Mouse (Mus musculus) hindbrain, postnatal 0 days (tissue): ENCODE data around the gene Ttll10. TPM values are rescaled to one million over a fixed set of nuclear protein-coding genes. Genes with fewer than 3 reads are reported as not detected.

ENCODE experiments used
- ATAC-seq: fragments of 200-750 bp; cut with Nextera tagmentation; 2 replicates; pipeline ENCODE4 v1.8.0; 2017; ENCODE audit warnings: mild to moderate bottlenecking, moderate TSS enrichment, moderate library complexity
- DNase-seq: peaks from one replicate; pipeline ENCODE4 v3.0.0-alpha.2; 2015; ENCODE audit warnings: low spot score
- H3K27ac ChIP-seq: fragments of 300-500 bp; sonication (generic); 2 replicates; pipeline ENCODE4 v1.5.1; 2014; ENCODE audit warnings: mild to moderate bottlenecking
- H3K27me3 ChIP-seq: fragments of 300-500 bp; sonication (generic); 2 replicates; pipeline ENCODE4 v1.6.1; 2014; ENCODE audit warnings: low read length, mixed read lengths; ENCODE audit not compliant: insufficient read depth
- H3K36me3 ChIP-seq: fragments of 300-500 bp; sonication (generic); 2 replicates; pipeline ENCODE4 v1.6.1; 2014; ENCODE audit warnings: low read length, mixed read lengths; ENCODE audit not compliant: insufficient read depth
- H3K4me1 ChIP-seq: fragments of 300-500 bp; sonication (generic); 2 replicates; pipeline ENCODE4 v1.6.1; 2014; ENCODE audit warnings: antibody characterized with exemption, low read length, mixed read lengths; ENCODE audit not compliant: insufficient read depth
- H3K4me2 ChIP-seq: fragments of 300-500 bp; sonication (generic); 2 replicates; pipeline ENCODE4 v1.6.1; 2014; ENCODE audit warnings: low read depth, mild to moderate bottlenecking, low read length, moderate library complexity, mixed read lengths
- H3K4me3 ChIP-seq: fragments of 300-500 bp; sonication (generic); 2 replicates; pipeline ENCODE4 v1.5.1; 2014; ENCODE audit warnings: low read length
- H3K9ac ChIP-seq: fragments of 300-500 bp; sonication (generic); replicated peaks from 2 replicates; pipeline ENCODE4 v1.6.1; 2014; ENCODE audit warnings: mild to moderate bottlenecking, low read length, moderate library complexity, mixed read lengths
- H3K9me3 ChIP-seq: fragments of 300-500 bp; sonication (generic); 2 replicates; pipeline ENCODE4 v1.6.1; 2016; ENCODE audit warnings: low read length, mixed read lengths
- CTCF ChIP-seq: IDR thresholded peaks from 2 replicates; pipeline ENCODE4 v1.5.1; 2016; ENCODE audit warnings: antibody characterized with exemption, control low read depth, low read depth
- WGBS: fragments of 180-500 bp; shearing (Covaris S2); extraction: QIAGEN DNeasy Blood & Tissue Kit; methylation state at CpG from one replicate; pipeline ENCODE4 v1.1.7; 2014; 5-methylcytosine and 5-hydroxymethylcytosine counted together
- polyA plus RNA-seq: library from polyadenylated mRNA; unstranded; fragments of >200 nt; fragmentation: Nextera tagmentation; extraction: Ambion mirVana; gene quantifications from 2 replicates; pipeline ENCODE4 v1.2.1, GENCODE M21; 2015
- total RNA-seq: library from RNA; depleted of rRNA; stranded (reverse); fragments of >200 nt; gene quantifications from 2 replicates; pipeline ENCODE4 v1.2.3, GENCODE M21; 2014

Gene Ttll10
- total and polyA plus RNA-seq, 2 experiments from 2014 or later = 0.08 to 0.26 TPM

DNA sequence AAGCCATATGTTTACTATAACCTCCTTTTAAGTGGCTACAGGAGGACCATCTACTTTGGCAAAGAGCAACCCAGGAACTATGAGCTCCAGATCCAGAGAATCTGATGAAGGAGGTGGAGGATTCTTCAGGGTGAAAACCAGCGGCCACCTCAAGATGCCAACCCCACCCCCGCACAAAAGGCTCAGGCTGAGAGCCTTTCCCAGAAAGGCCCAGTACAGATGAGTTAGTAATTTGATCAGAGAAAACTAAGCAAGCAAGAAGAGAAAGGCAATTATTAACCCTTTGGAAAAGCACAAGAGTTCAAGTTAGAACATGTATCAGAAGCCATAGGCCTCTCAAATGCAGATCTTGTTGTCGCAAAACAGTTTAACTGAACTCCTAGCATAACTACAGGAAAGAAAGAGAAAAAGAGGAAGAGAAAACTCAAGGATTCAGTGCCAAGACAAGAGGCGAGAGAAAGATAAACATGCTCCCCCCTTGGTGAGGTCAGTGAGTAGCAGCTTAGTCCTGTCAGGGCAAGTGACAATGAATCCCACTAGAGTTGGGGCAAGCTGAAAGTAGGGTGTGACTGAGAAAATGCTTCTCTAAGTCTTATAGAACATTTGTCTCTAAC is 23.5 kb upstream of the Ttll10 start:
- TF ChIP-seq CTCF = no peak
- Histone ChIP-seq H3K27ac (no peak overlapping the region), H3K9me3 (no peaks in the 10 kb centered on the region), H3K4me3 (no peak overlapping the region), H3K27me3 (0 out of 2 replicates have a peak, but pooled peaks cover 4% of the 10 kb centered on the region), H3K4me2 (no peak overlapping the region), H3K4me1 (no peaks in the 10 kb centered on the region; the same call in 1 of the 2 replicates), H3K9ac (no peak overlapping the region), H3K36me3 (no peaks in the 10 kb centered on the region)
- DNase-seq = no peak
- 73% methylated on average over 4 of the region's 4 CpGs for WGBS
- no peak for ATAC-seq

DNA sequence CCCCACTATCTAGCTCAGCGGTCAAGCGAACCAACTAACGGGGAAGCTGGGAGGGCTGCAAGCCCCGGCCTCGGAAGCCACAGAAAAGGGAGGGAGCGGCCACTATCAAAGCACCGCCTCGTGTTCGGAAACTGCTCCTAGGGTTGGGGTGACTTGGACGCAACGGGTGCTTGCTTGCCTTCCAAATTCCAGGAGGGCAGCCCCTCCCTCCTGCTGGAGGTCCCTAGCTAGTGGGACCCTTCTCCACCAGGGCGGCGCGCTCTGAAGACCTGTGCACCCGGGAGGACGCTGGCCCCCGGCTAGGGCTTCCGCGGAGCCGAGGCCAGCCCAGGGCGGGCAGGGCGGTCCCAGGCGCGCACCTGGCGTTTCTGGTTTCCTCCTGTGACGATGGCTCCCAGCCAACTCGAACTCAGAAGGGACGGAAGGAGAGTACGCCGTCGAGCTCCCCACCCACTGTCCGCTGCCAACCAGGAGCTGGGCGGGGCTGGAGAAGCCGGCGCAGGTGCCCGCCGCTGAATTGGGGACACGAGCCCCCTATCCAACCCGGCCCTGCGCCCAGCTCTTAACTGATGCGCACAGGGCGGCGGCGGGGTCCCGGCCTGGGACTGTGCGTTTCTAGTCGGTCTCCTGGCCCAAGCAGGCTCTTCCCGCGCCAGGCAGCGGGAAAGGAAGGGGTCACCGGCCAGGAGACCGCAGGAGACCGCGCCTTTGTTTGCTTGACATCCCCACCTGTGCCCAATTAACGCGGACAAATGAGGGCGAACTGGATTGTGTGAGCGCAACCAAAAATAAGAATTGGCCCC is 18.5 kb upstream of the Ttll10 start:
- peak; percentile 29; the same call in 1 of the 2 replicates for ATAC-seq
- Histone ChIP-seq H3K9ac (no peak overlapping the region), H3K27me3 (0 out of 2 replicates have a peak, but pooled peaks cover 7% of the 10 kb centered on the region), H3K9me3 (no peaks in the 10 kb centered on the region), H3K4me1 (peaks cover 6% of the 10 kb centered on the region; the same call in 1 of the 2 replicates), H3K27ac (no peak overlapping the region), H3K36me3 (no peaks in the 10 kb centered on the region), H3K4me2 (peak overlapping the region; percentile 60), H3K4me3 (peak overlapping the region; percentile 33)
- no peak for DNase-seq
- peak; percentile 27; the same call in 1 of the 2 replicates for TF ChIP-seq CTCF
- WGBS = under 1% methylated on average over 58 of the region's 58 CpGs

DNA sequence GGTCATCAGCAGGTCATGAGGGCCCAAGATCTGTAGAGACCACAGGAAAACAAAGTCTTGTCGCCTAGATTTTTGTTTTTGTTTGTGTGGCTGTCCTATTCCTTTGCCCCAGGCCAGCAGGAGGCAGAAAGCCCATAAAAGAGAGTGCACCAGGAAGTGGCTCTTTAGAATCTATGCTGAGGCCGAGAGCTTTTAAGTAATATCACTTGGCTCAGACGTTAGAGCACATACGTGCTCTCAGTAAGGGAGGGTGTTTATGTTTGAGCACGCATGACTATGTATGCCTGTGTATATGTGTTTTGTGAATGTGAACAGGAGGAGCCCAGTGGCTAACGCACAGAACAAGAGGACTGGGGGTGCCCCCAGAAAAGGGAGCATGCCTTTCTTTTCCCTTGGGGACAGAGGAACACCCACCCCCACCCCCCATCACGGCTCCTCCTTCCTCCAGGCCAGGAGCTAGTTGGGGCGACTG is 17.7 kb upstream of the Ttll10 start:
- Histone ChIP-seq H3K36me3 (no peaks in the 10 kb centered on the region), H3K9ac (no peak overlapping the region), H3K27ac (no peak overlapping the region), H3K27me3 (0 out of 2 replicates have a peak, but pooled peaks cover 7% of the 10 kb centered on the region), H3K4me3 (peak overlapping the region; percentile 33), H3K4me1 (peaks cover 6% of the 10 kb centered on the region; the same call in 1 of the 2 replicates), H3K4me2 (peak overlapping the region; percentile 60), H3K9me3 (no peaks in the 10 kb centered on the region)
- 9% methylated on average over 8 of the region's 8 CpGs for WGBS
- TF ChIP-seq CTCF = peak; percentile 17; the same call in 1 of the 2 replicates
- DNase-seq (no peak), ATAC-seq (0 out of 2 replicates have a peak, but pooled peaks have one; percentile 21)

DNA sequence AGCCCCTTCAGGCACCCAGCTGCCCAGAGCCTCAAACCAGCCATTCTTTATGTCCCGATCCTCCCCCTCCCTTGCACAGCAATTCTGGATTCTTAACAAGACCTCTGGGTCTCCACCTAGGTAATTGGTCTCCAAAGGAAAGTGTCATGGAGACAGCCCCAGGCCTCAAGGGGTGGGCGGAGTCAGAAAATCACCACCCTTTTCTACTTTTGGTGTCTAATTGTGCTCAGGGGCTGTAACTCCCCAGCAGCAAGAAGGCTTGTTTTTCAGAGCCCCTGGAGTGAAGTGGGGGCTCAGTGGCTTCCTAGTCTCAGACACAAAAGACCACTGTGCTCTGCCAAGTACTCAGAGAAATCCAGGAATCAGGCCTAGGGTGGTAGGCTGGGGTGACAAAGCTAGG is 11.5 kb upstream of the Ttll10 start:
- Histone ChIP-seq H3K9me3 (no peaks in the 10 kb centered on the region), H3K27me3 (no peaks in the 10 kb centered on the region), H3K4me3 (no peak overlapping the region), H3K36me3 (no peaks in the 10 kb centered on the region), H3K4me1 (no peaks in the 10 kb centered on the region), H3K4me2 (no peak overlapping the region), H3K27ac (no peak overlapping the region), H3K9ac (no peak overlapping the region)
- TF ChIP-seq CTCF = no peak
- DNase-seq = no peak
- ATAC-seq = no peak
- WGBS = 55% methylated on average over 2 of the region's 2 CpGs

DNA sequence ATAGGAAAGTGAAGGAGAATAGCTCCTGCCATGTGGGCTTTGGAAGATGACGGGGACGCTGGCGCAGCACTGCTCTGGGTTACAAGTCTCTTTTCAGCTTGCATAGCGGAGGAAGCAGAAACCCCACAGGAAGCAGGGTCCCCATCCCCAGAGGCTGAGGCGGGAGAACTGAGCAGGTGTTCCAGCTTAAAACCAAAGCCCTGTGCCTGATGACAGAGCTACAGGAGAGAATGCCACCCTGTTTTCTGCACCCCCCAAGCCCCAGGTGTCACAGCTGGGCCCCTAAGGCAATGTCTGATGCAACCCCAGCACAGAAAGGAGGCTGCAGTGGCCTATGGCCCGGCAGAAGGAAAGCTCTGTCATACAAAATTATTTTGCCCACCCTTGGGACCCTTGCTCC is 11.1 kb upstream of the Ttll10 start:
- WGBS = 47% methylated on average over 6 of the region's 6 CpGs
- no peak for TF ChIP-seq CTCF
- no peak overlapping the region for H3K4me2 ChIP-seq
- H3K9ac ChIP-seq = no peak overlapping the region
- no peaks in the 10 kb centered on the region for H3K9me3 ChIP-seq
- DNase-seq (no peak), ATAC-seq (no peak)
- H3K4me1 ChIP-seq = no peaks in the 10 kb centered on the region
- H3K27ac ChIP-seq = no peak overlapping the region
- H3K4me3 ChIP-seq = no peak overlapping the region
- H3K36me3 ChIP-seq = no peaks in the 10 kb centered on the region
- no peaks in the 10 kb centered on the region for H3K27me3 ChIP-seq

DNA sequence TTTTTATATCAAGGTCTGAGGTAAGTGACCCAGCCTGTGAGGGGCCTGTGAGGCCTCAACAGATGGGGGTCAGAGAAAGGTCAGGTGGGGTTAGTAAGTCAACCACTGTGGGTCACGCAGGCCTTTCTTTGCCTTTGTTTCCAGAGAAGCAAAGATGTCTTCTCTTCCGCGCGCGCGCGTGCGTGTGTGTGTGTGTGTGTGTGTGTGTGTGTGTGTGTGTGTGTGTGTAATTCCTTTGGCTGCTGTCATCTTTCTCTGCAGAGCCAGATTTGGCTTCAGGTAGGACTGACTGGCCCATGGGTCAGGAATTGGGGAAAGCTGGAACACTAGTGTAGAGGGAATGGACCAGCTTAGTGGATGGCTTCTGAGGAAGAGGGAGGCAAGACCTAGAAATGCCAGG is 10.5 kb upstream of the Ttll10 start:
- no peak overlapping the region for H3K27ac ChIP-seq
- no peak for DNase-seq
- H3K4me2 ChIP-seq = no peak overlapping the region
- TF ChIP-seq CTCF = no peak
- H3K9ac ChIP-seq = no peak overlapping the region
- no peaks in the 10 kb centered on the region for H3K27me3 ChIP-seq
- no peaks in the 10 kb centered on the region for H3K9me3 ChIP-seq
- H3K4me1 ChIP-seq = no peaks in the 10 kb centered on the region
- H3K4me3 ChIP-seq = no peak overlapping the region
- ATAC-seq = no peak
- H3K36me3 ChIP-seq = no peaks in the 10 kb centered on the region
- WGBS = 79% methylated on average over 8 of the region's 8 CpGs
